Mouse (Mus musculus) midbrain, embryonic 10.5 days (tissue): ENCODE results near the gene Xylt1. TPM values are rescaled to one million over a fixed set of nuclear protein-coding genes. Genes with fewer than 3 reads are reported as not detected.

Experiments used
- DNase-seq: peaks from one replicate; pipeline ENCODE4 v3.0.0-alpha.2; 2017; ENCODE audit warnings: low spot score
- H3K27ac ChIP-seq: fragments of 300-500 bp; sonication (generic); replicated peaks from 2 replicates; pipeline ENCODE4 v1.5.1; 2016; ENCODE audit warnings: mild to moderate bottlenecking
- H3K27me3 ChIP-seq: fragments of 300-500 bp; sonication (generic); 2 replicates; pipeline ENCODE4 v1.6.1; 2016; ENCODE audit warnings: low read depth, mild to moderate bottlenecking; ENCODE audit not compliant: poor library complexity, severe bottlenecking
- H3K36me3 ChIP-seq: fragments of 300-500 bp; sonication (generic); 2 replicates; pipeline ENCODE4 v1.6.1; 2016; ENCODE audit warnings: mild to moderate bottlenecking, moderate library complexity
- H3K4me1 ChIP-seq: fragments of 300-500 bp; sonication (generic); 2 replicates; pipeline ENCODE4 v1.6.1; 2016
- H3K4me3 ChIP-seq: fragments of 300-500 bp; sonication (generic); 2 replicates; pipeline ENCODE4 v1.5.1; 2016; ENCODE audit warnings: mild to moderate bottlenecking, moderate library complexity
- H3K9me3 ChIP-seq: fragments of 300-500 bp; sonication (generic); replicated peaks from 2 replicates; pipeline ENCODE4 v1.6.1; 2016; ENCODE audit warnings: mild to moderate bottlenecking
- WGBS: fragments of 180-500 bp; shearing (Covaris S2); methylation state at CpG from one replicate; pipeline ENCODE4 v1.1.7; 2016; 5-methylcytosine and 5-hydroxymethylcytosine counted together
- polyA plus RNA-seq: library from polyadenylated mRNA; unstranded; fragments of >200 nt; fragmentation: Nextera tagmentation; extraction: Ambion mirVana; gene quantifications from 2 replicates; pipeline ENCODE4 v1.2.1, GENCODE M21; 2016

Gene Xylt1
- polyA plus RNA-seq, 1 experiment from 2014 or later = 1.0 TPM

DNA sequence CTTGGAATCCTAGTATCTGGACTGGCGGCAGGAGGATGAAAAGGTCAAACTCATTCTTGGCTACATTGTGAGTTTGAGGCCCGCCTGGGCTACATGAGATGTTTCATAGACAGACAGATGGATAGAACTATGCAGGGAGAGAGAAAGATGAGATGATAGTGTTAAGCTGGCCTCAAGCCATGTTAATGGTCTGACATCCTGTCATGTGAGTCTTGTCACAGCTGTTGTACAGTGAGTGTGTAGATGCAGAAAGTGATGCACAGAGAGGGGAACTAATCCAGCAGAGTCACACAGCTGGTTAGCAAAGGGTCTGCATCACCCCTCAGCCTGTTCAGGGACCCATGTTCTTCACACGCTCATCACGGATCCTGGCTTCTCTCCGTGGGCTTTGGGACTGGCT lies 19.2 kb downstream of the Xylt1 start:
- H3K27me3 ChIP-seq = no peaks in the 10 kb centered on the region
- DNase-seq = no peak
- H3K36me3 ChIP-seq = peaks cover 6% of the 10 kb centered on the region; the same call in 1 of the 2 replicates
- H3K9me3 ChIP-seq = no peaks in the 10 kb centered on the region; the same call in 1 of the 2 replicates
- no peak overlapping the region for H3K4me3 ChIP-seq
- no peak overlapping the region for H3K27ac ChIP-seq
- peaks cover 5% of the 10 kb centered on the region; the same call in 1 of the 2 replicates for H3K4me1 ChIP-seq
- 94% methylated on average over 5 of the region's 5 CpGs for WGBS

DNA sequence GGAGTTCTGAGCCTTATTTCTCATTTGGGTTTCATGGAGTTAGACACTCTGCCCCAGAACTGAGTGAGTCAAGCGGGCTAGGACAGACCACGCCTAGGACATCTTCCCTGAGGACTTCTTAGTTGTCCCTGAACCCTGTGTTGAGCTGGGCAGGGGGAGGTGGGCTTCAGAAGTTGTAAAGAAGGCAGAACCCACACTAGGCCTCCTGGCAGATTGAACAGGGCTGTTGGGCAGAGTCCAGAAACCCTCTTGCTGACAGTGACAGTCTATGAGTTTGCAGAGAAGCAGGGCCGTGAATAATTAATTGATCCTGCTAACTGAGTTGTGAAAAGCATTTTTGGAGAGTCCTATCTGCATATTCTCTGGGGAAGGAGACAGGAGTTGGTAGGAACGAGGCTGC lies 20.8 kb downstream of the Xylt1 start:
- Histone ChIP-seq H3K4me1 (peaks cover 5% of the 10 kb centered on the region; the same call in 1 of the 2 replicates), H3K27me3 (no peaks in the 10 kb centered on the region), H3K36me3 (peaks cover 6% of the 10 kb centered on the region; the same call in 1 of the 2 replicates), H3K9me3 (no peaks in the 10 kb centered on the region; the same call in 1 of the 2 replicates), H3K27ac (no peak overlapping the region), H3K4me3 (no peak overlapping the region)
- WGBS = 87% methylated on average over 4 of the region's 4 CpGs
- DNase-seq = no peak

DNA sequence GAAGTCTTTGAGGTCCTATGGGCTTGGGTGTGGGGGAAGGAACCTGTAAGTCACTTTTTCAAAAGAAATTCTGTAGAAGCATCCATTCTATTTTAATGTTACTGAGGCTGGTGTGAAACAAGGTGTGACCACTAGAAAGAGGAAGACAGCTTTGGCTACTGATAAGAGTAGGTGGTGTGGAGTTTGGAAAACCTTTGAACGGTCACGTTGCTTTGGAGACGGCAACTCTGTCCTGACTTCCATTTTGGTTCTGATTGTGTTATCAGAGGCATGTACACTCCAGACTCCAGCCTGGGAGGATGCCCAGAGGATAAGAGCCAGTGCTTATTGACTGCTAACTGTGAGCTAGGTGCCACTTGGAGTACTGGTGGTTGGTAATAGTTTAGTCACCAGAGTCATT lies 25.6 kb downstream of the Xylt1 start:
- 95% methylated on average over 3 of the region's 3 CpGs for WGBS
- Histone ChIP-seq H3K9me3 (no peaks in the 10 kb centered on the region), H3K4me3 (no peak overlapping the region), H3K27ac (no peak overlapping the region), H3K27me3 (no peaks in the 10 kb centered on the region), H3K36me3 (no peaks in the 10 kb centered on the region), H3K4me1 (no peaks in the 10 kb centered on the region)
- no peak for DNase-seq

DNA sequence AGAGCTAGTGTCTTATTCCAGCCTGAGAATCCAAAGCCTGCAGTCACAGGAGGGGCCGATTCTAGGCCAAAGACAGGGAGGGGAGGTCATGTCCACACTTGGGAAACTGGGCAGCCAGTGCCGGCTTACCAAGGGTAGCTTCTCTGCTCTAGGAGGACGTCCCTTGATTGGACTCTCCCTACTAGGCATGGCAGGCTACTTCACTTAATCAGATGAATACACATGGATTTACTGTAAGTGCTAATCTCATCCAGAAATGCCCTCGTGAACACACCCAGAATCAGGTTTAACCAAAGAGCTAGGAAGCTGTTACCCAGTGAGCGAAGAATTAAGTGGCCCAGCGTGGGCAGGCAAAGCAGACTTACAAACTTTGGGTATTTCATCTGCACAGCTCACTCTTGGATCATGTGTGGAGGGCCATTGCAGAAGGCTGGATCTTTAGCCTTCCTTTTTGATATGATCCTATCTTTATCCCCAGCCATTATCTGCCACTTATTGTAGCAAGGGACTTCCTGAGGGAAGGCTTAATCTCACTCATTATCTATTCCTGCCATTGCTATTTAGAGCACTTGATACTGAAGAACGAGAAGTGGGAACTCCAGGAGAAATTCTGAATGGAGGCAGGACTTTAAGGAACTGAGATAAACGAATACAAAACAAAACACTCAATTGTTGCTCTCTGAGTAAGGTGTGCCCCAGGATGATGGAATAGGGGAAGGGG lies 28.6 kb downstream of the Xylt1 start:
- 88% methylated on average over 8 of the region's 8 CpGs for WGBS

DNA sequence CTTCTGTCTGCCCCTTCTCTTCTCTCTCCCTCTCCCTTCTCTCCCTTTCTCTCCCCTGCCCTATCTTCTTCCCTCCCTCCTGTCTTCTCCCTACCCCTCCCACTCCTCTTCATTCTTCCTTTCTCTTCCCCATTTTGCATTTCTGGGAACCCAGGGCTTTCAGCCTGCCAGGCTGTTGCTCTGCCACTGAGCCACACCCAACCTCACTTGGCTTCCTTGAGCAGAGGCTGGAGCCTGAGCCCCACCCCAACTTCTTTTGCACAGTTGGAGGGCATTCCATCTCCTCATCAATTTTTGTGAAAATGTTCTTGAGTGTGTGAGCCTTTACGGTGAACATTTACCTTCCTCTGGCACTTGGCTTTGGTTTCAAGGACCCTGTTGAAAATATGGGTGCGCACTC lies 31.1 kb downstream of the Xylt1 start:
- H3K27ac ChIP-seq = no peak overlapping the region
- H3K36me3 ChIP-seq = no peaks in the 10 kb centered on the region
- H3K9me3 ChIP-seq = no peaks in the 10 kb centered on the region
- WGBS = 97% methylated on average over 2 of the region's 2 CpGs
- no peaks in the 10 kb centered on the region for H3K4me1 ChIP-seq
- no peak overlapping the region for H3K4me3 ChIP-seq
- no peaks in the 10 kb centered on the region for H3K27me3 ChIP-seq
- DNase-seq = no peak

More for the DNA sequence above, 28.6 kb downstream of the Xylt1 start:
- Histone ChIP-seq H3K4me3 (no peak overlapping the region), H3K4me1 (no peaks in the 10 kb centered on the region), H3K27ac (no peak overlapping the region), H3K9me3 (no peaks in the 10 kb centered on the region), H3K36me3 (no peaks in the 10 kb centered on the region), H3K27me3 (no peaks in the 10 kb centered on the region)
- DNase-seq = no peak

DNA sequence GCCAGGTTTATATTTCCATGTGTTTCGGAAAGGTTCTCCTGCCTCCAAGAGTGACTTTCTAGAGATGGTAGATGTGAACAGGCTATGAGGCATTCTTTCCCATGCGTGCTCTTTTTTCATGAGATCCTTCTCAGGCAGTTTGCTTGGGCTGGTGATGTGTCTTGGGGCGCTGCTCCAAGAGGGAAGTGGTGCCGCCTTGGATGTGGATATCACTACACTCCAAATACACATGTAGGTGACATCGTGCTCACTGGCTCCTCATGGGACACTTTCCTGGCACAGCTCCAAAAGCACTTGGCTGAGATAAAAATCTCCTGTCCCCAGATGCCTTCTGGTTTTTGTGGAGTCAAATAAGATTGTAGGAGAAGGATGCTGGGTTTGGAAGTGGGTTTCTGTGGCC lies 31.6 kb downstream of the Xylt1 start:
- no peaks in the 10 kb centered on the region for H3K9me3 ChIP-seq
- WGBS = 88% methylated on average over 5 of the region's 5 CpGs
- H3K27ac ChIP-seq = no peak overlapping the region
- no peak overlapping the region for H3K4me3 ChIP-seq
- H3K4me1 ChIP-seq = no peaks in the 10 kb centered on the region
- no peak for DNase-seq
- H3K36me3 ChIP-seq = no peaks in the 10 kb centered on the region
- no peaks in the 10 kb centered on the region for H3K27me3 ChIP-seq

DNA sequence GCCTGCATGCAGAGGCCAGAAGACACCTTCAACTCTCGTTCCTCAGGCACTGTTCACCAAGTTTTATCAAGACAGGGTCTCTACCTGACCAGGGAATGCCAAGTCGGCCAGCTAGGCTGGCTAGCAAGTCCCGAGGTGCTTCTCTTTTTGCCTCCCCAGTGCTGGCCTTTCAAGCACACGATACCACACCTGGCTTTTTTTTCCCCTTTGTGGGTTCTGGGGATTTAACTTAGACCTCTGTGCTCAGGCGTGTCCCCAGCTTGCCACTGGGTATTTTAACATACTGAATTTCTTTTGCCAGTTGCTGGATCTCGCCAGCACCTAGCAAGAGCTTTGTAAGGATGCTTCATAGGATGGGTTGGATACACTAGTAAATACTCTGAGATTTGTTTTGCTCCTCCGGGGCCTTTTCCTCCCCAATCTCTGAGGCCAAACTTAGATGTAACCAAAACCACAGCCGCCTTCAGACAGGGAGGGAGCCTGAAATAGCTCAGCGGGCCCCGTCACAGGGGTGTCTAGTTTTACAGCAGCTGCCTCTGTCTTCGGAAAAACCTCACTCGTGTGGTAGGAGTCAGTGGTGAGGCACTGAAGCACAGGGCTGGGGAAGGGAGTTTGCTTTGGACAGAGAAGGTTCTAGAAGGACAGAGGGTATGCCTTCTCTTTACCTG lies 33.7 kb downstream of the Xylt1 start:
- 87% methylated on average over 12 of the region's 12 CpGs for WGBS
- no peaks in the 10 kb centered on the region for H3K9me3 ChIP-seq
- no peak for DNase-seq
- no peaks in the 10 kb centered on the region for H3K36me3 ChIP-seq
- peaks cover 7% of the 10 kb centered on the region for H3K4me1 ChIP-seq
- H3K27me3 ChIP-seq = no peaks in the 10 kb centered on the region
- H3K4me3 ChIP-seq = no peak overlapping the region
- no peak overlapping the region for H3K27ac ChIP-seq

DNA sequence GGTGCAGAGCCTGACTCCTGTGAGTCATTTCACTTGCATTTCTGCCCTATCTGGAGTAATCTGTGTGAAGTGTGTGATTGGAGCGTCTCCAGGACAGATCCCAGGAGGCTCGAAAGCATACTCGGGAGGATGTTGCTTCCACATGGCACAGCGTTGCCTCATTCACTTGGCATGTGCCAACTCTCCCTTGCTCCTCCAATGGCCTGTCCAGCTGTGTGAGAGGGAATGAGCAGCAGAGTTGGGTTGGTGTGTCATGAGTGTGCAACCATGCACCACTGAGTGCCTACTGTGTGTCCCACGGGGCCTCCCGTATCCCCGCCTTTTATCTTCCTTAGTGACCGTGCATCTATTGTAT lies 34.2 kb downstream of the Xylt1 start:
- Histone ChIP-seq H3K27ac (no peak overlapping the region), H3K27me3 (no peaks in the 10 kb centered on the region), H3K4me1 (peaks cover 10% of the 10 kb centered on the region), H3K9me3 (no peaks in the 10 kb centered on the region), H3K4me3 (no peak overlapping the region), H3K36me3 (no peaks in the 10 kb centered on the region)
- 94% methylated on average over 8 of the region's 8 CpGs for WGBS
- DNase-seq = no peak

DNA sequence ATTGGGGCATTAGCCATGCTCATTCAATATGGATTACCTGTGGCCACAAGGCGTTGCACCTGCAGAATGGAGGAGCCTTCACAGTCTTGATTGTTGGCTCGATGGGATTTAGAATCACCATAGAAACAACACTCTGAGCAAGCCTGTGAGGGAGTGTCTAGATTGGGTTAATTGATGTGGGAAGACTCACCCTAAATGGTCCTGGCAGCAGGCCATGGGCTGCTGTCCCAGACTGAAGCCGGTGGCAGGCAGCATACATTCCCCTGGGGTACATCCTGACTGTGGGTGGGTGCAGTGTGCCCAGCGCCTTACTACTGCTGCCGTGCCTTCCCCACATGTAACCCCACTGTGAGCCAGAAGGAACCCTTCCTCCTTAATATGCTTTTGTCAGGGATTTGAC lies 38.3 kb downstream of the Xylt1 start:
- H3K4me1 ChIP-seq = peaks cover 21% of the 10 kb centered on the region
- H3K27ac ChIP-seq = no peak overlapping the region
- H3K36me3 ChIP-seq = no peaks in the 10 kb centered on the region
- H3K4me3 ChIP-seq = no peak overlapping the region
- H3K27me3 ChIP-seq = no peaks in the 10 kb centered on the region
- WGBS = 63% methylated on average over 5 of the region's 5 CpGs
- H3K9me3 ChIP-seq = no peaks in the 10 kb centered on the region
- no peak for DNase-seq

DNA sequence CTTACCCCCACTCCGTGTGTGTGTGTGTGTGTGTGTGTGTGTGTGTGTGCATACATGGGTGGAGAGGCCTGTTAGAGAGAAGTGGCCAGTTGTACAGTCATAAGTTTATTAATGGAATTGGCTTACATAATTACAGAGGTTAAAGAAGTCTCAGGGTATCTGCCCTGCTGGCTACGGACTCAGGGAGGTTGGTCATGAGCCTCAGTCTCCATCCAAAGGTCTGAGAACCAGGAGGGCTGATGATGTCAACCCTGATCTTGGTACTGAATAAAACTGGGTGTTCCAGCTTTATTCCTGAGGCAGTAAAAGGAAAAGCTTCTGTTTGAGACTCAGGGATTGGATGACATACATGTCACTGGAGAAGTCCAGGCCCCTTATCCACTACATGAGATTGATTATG lies 39.1 kb downstream of the Xylt1 start:
- Histone ChIP-seq H3K4me1 (peaks cover 21% of the 10 kb centered on the region), H3K27me3 (no peaks in the 10 kb centered on the region), H3K27ac (no peak overlapping the region), H3K36me3 (no peaks in the 10 kb centered on the region), H3K4me3 (no peak overlapping the region), H3K9me3 (no peaks in the 10 kb centered on the region)
- no peak for DNase-seq
- WGBS = 82% methylated on average over 2 of the region's 2 CpGs

DNA sequence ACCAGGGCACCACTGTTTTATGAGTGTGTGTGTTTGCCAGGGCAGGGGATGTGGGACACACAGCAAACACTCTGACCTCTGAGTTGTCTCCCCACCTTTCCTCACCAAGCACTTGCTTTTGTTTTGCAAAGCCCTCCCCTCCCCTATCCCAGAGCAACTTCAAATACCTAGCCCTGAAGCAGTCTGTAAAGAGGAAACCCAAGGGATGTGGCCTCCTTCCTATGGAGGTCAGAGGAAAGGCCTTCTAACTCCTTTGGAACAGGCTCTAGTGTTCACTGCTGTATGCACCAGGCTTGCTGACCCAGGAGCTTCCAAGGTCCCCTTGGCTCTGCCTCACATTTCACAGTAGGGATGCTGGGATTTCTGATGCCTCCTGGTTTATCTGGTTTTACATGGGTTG lies 39.5 kb downstream of the Xylt1 start:
- no peaks in the 10 kb centered on the region for H3K36me3 ChIP-seq
- H3K4me1 ChIP-seq = peaks cover 21% of the 10 kb centered on the region
- no peak overlapping the region for H3K4me3 ChIP-seq
- H3K27ac ChIP-seq = no peak overlapping the region
- no peaks in the 10 kb centered on the region for H3K9me3 ChIP-seq
- no peak for DNase-seq
- no peaks in the 10 kb centered on the region for H3K27me3 ChIP-seq

DNA sequence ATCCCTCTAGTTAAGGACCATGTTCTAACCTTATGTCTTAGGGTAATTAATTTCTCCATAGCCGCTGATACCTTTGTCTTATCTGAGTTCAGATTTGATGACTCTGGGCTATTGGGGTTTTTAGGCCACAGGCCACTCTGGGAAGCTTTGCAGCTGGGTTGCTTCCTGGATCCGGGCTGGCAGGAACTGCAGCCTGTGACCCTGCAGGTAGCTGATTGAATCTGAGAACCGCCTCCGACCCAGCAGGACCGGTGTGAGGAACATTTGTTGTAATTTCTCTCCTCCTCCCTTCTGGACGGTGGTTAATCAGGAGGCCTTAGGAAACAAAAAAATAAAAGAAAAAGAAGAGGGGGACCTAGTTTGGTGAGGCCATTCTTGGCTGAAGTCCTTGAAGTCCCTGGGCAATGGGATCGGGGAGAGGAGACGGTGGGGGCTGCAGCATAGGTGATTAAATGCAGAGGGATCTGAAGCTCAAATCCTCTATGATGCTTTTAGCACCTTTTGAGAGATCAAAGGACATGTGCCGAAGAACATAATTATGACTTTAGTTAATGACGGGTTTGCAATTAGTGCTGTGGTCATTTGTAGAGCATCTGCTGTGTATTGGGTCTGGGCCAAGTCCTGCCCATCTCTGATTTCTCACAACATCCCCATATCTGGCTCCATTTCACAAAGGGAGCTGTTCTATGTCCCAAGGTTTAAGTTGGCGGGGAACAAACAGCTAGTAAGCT lies 40.2 kb downstream of the Xylt1 start:
- Histone ChIP-seq H3K9me3 (no peaks in the 10 kb centered on the region), H3K27me3 (no peaks in the 10 kb centered on the region), H3K36me3 (no peaks in the 10 kb centered on the region), H3K4me1 (peaks cover 21% of the 10 kb centered on the region), H3K4me3 (no peak overlapping the region), H3K27ac (0 out of 2 replicates have a peak overlapping the region, but pooled peaks have one; percentile 13)
- no peak for DNase-seq
- WGBS = 55% methylated on average over 11 of the region's 11 CpGs

DNA sequence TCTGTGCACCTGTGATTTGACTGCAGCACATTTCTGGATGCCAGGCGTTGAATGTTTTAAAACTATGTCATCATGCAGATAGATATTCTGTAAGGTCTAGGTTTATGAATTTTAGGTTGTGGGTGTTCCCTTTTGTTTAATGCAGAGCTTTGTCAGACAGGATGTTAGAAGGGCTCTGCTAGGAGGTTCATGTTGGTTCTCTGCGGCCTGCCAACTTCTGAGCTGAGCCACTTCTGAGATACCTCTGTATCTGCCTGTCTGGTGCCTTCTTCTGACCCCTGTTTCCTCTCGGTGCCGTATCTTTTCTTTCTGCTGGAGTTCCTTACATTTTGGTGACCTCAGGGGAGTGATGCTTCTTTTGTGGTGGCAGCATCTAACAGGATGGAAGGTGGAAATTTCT lies 44.1 kb downstream of the Xylt1 start:
- WGBS = 90% methylated on average over 4 of the region's 4 CpGs
- H3K36me3 ChIP-seq = no peaks in the 10 kb centered on the region
- H3K27me3 ChIP-seq = no peaks in the 10 kb centered on the region
- H3K4me1 ChIP-seq = peaks cover 34% of the 10 kb centered on the region
- no peak for DNase-seq
- H3K9me3 ChIP-seq = no peaks in the 10 kb centered on the region
- H3K27ac ChIP-seq = no peak overlapping the region
- H3K4me3 ChIP-seq = no peak overlapping the region
